Mouse (Mus musculus) brain, adult 2 months (tissue): Measurements from ENCODE around the gene Ankdd1a.

Experiments
- DNase-seq: peaks from one replicate; pipeline ENCODE4 v3.0.0; 2011; ENCODE audit warnings: low read depth, low spot score

Gene Ankdd1a

DNA sequence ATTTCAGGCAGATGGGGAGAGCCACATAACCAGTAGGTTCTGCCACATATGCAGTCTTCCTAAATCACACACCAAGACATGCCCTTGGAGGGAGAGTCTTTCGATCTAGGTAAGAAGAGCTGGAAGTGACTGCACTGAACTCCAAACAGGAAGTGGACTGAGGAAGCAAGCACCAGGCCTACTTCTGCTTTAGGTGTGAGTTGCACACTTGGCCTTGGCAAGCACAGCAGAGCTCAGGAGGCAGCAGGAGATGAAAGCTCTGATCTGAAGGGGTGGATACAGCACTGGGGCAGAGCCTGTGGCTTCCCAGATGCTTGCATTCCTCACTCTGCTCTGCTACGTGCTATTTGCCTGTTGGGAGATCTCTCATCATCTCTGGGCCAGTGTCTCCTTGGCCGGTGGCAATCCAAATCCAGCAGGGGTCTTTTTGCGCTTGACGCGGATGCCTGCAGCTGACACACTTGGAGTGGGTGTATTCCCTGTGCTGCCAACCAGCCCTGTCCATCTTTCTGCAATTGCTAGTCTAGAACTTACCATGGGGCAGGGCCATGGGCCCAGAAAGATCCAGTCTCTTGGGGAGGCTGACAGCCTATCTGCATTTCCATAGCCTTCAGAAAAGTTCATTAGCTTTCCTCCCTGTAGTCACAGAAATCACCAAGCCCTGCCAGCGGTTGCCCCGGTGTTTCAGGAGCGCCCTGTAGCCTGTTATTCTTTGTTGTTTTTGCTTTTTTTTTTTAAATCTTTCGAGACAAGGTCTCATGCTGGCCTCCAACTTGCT, 25.8 kb upstream of the Ankdd1a start:
- peak; percentile 38 for DNase-seq

DNA sequence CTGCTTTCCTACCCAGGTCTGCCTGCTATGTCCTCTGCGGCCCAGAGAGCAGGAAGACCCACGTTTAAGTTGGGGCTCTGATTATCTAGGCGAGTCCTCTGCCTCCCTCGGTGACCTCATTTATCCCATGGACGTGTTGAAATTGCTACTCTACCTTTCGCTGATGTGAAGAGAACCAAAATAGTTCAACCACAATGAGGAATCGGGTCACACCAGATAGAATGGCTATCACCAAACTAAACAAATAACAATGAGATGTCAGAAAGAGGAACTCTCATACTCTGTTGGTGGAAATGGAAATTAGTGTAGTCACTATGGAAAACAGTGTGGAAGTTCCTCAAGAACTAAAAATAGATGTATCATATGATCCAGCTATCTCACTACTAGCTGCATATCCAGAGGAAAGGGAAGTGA, 22.1 kb upstream of the Ankdd1a start:
- no peak for DNase-seq

DNA sequence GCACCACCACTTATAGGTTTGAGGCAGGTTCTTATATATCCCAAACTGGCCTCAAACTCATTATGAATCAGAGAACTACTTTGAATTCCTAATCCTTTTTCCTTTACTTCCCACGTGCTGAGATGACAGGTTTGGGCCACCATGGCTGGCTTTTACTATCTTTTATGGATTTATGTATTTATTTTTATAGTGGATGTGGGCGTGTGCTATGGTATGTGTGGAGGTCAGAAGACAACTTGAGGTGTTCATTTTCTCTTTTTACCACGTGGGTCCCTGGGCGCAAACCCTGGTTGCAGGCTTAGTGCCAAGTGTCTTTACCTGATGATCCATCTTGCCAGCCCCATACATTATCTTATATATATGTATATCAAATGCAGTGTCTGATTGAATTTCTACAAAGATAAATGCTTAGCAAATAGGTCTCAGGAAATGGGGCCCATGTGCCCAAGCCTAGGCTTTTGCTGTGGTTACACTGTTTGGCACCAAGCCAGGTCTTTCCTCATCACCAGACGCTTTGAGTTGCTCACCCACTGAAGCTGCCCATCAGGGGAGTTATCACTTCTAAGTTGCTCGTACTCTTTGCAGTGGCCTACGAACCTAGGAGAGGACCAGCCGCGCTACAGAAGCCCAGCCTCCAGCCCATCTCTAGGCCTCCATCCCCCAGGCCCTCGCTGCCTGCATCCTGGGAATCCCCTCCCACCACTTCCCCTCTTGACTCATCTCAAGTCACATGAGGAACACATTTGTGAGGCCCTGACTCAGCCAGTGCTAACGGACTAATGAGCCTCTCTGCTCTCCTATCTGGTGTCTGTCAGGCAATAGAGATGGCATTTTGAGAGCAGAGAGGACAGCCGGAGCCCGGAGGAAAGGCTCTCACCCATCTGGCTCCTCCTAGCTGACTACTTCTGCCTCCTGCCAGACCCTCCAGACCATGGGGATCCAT, 21.4 kb upstream of the Ankdd1a start:
- DNase-seq: peak; percentile 84

DNA sequence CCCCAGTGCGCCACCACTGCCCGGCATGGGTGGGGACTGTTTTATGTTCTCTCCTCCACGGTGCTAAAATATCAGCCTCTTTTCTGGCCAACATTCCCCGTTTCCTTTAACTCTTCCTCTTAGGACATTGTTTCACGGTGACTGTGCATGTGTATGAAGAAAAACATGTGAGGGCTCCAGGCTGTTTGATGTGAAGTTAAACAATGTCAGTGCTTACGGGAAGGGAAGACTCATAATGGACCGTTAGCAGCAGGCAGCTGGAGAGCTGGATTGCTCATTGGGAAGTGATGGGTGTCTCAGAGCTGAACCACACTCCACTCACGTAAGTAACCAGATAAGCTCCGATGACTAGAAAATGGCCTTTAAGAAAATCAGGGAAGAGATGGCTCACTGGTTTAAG, 19.7 kb upstream of the Ankdd1a start:
- DNase-seq: no peak

DNA sequence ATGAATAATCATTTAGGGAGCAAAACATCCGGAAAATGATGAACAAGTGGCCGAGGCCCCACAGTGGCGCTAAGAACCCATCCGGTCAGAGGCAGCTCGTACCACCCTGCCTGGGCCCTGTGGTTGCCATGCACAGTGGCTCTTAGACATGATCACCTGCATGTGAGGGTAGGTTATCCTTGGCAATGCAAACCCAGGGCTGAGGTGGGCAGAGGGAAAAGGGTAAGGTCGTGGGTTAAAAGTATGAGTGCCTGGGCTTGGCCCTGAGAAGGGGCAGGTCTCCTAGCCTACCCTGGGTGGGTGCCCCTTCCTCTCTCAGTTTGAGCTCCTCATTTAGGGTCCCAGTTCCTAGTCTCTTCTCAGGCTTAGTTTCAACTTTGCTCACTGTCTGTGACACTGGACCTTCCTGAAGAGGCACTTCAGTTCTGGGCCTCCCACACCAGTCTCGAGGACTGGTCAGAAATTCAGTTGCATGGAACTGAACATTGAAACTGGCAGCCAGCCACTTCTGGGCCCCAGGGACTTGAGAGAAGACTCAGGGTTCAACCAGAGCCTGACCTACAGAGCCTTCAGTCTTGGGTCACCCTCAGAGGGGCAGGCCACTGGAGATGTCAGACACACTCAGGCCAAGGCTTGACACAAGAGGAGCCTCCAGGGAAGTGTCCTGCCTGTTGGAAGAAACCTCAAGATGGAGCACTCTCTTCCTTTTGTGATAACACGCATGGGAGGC, 18.1 kb upstream of the Ankdd1a start:
- no peak for DNase-seq

DNA sequence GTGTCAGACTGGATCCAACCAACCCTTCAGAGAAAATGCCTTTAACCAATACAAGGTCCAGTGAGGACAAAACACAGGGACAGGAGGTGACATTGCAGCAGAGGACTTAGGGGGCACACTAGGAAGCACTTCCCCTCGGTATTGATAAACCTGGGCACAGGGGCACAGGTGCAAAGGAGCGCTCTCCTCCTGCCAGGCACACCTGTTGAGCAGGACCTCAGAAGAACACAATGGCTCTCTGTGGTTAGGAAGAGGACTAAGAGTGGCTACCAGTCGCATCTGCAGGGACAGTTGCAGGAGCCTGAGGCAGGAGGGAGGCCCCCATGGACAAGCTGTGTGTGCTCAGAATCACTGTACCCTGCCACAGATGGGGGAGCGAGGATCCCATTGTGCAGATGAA, 16.5 kb upstream of the Ankdd1a start:
- no peak for DNase-seq

DNA sequence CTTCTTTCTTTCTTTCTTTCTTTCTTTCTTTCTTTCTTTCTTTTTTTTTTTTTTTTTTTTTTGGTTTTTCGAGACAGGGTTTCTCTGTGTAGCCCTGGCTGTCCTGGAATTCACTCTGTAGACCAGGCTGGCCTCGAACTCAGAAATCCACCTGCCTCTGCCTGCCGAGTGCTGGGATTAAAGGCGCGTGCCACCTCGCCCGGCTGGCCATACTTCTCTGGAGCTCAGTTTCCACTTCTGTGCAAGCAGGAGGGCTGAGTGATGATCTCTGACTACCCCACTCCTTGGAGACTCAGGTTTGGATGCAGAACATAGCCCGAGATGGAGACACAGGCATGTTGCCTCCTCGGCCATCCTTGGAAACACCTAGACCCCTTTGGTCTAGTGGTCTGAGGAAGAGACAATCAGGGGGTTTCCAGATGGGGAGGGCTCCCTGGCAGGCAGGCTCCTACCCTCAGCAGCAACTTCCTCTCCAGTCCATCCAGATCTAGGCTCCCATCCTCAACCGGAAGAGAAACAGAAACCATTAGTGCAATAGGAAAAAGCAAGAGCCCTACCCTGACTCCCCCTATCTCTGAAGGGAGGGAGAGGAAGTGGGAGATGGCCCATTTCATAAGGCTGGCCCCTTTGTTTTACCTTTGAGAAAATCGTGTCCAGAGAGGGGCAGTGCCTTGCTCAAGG, 15.9 kb upstream of the Ankdd1a start:
- no peak for DNase-seq

DNA sequence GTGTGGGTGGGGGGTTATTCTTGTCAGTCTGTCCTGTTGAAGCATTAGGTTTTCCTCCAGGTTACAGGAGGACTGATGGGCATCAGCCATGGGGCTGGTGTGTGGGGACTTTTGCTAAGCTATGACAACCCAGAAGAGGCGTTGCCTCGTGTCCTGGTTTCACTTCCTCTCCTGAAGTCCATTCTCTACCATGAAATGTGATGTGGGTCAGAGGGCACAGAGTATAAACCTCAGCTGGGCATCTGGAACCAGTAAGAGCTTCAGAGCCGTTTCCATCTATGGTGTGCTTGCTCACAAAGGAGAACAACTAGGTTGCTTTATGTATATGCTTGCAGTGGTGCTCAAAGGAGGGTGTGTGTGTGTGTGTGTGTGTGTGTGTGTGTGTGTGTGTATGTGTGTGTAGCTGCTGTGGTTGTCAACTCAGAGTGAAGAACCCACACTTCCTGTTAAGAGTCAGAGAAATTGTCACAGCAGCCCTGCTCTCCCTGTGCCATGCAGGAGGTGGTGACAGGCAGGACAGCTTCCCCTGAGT, 15.3 kb upstream of the Ankdd1a start:
- DNase-seq: no peak

DNA sequence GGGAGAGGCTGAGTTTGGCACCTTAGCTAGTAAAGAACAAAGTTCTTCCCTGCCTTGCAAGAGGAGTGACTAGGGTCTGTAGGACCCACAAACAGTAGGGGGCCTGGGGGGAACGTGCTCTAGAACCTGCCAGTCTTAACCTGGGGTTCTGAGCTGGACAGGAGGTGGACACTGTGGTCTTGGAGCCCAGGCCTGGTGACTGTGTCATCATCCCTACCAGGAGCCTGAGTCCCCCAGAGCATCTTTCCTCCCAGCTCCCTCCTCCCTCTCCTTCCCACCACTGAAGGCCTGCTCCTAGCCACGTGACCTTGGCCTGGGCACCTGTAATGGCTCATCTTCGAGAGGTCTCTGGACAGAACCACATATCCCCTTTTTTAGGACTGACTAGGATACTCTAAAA, 14.1 kb upstream of the Ankdd1a start:
- no peak for DNase-seq

DNA sequence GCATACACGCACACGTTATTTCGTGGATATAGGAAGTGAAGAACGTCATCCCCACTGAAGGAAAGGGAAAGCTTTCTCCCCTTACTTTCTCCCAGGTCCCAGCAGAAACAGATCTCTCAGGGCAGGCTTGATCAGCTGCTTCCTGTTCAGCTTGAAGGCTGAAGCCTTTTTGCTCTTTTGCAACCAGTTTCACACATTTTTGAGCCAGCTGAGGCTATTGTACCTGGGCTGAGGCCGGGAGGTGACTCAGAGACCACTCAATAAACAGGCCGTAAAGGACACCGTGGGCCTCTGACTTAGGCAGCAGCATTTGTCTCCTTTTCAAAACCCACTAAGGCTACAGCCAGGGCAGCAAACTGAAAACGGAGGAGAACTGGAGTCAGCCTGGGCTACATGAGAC, 13.0 kb upstream of the Ankdd1a start:
- DNase-seq: no peak

DNA sequence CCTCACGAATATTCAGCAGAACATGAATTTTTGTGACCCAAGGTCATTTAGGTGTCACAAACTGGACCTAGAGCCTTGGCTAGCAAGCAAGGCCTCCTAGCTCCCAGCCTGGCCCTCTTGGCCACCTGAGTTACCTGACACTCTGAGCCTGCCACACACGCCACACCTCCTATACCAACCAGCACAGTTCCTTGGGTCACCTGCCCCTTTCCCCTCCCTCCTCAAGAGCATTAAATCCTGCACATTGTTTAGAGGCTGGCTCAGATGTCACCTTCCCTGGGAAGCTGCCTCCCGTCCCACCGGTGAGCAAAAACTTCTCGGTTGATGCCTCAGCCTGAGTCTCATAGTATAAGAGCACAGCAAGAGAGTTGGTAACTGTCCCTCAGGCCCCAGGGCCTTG, 11.3 kb upstream of the Ankdd1a start:
- DNase-seq: no peak

DNA sequence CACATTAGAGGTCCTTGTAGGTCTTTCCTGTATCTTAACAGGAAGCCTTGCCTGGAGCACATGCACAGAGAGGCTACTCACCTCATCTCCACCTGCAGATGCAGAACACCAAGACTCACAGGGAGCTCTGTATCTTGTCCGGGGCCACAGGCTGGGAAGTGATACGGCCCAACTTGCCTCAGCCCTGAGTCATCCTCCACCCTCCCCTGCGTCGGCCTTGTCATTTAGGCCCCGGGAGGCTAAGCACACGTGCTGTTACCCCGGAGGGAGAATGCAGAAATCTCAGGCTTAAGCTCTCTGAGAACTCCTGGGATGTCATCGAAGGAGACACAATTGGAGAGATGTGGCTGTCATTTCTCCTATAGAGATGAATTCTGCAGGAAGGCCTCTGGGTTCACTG, 9.7 kb upstream of the Ankdd1a start:
- no peak for DNase-seq

DNA sequence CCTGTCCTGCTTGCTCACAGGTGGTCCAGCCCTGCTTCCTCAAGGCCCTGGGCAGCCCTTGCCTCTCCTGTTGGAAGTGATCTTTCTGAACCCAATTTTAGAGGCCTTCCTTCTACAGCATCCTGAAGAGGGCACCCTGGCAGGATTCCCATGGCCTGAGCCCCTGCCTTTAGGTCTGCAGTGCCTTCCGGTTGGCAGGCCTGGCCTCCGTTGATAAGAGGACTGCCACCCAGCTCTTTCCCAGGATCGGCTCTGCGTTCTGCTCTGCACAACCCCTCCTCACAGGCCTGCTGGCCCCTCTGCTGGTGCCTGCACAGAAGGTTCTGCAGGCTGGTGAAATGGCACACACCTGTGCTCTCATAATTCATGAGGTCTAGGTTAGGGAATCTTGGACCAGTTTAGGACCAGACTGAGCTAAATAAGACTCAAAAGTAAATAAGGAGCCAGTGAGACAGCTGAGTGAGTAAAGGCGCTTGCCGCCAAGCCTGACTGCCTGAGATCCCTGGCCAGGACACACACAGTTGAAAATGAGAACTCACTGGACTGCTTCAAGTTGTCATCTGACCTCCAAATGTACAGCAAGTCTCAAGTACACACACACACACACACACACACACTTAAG, 8.5 kb upstream of the Ankdd1a start:
- no peak for DNase-seq

DNA sequence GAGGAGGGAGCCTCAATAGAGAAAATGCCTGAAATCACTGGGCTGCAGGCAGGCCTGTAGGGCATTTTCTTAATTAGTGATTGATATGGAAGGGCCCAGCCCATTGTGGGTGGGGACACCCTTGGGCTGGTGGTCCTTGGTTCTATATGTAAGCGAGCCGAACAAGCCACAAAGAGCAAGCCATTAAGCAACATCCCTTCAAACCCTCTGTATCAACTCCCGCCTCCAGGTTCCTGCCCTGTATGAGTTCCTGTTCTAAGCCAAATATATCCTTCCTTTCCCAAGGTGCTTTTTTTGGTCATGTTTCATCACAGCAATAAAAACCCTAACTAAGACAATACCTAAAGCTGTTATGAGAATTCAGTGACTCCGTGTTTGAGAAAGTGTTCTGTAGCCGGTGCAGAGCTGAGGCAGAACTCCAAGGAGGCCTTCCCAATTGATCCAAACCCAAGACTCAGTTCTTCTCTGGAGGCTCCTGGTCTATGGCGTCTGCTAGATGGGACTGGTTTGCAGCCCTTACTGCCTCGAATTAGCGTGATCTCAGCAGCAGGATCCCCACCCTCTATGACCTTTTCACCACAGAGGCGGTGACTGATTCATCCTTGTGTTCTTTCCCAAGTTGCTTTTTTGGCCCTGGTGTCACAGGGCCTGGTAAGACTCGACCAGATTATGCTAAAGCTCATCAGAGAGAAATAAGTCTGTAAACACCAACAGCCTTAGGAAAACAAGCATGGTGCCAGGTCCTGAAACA, 5.6 kb upstream of the Ankdd1a start:
- DNase-seq: no peak

DNA sequence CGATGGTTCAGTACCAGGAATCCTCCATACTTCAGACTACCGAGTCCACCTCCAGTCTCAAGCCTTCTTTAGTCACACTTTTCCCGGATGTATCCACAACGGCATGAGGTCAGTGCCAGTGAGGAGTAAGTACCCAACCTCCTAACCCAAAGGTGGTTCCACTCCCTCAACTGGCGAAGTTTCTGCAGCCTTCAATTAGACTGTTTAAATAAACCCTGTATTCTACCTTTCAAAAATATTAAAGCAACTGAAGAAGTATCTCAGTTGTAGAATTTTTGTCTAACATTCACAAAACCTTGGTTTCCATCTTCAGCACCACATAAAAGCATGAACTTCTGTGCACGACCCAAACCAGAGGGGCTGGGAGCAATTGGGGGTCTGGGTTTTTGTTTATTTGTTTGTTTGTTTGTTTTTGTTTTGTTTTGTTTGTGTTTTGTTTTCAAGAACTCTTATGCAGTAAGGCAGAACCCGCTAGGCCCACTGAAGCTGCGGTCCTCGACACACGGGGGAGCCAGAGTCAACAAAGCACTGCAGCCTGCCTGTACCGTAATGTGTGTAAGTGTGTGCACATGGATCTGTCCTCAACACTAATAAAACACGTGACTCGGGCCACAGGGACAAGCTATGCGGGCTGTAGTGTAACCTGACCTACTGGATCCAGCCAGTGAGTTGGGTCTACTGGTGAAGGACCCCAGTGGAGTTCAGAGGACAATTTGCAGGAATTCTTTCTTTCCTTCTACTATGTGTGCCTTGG, 3.8 kb upstream of the Ankdd1a start:
- DNase-seq: peak; percentile 92

DNA sequence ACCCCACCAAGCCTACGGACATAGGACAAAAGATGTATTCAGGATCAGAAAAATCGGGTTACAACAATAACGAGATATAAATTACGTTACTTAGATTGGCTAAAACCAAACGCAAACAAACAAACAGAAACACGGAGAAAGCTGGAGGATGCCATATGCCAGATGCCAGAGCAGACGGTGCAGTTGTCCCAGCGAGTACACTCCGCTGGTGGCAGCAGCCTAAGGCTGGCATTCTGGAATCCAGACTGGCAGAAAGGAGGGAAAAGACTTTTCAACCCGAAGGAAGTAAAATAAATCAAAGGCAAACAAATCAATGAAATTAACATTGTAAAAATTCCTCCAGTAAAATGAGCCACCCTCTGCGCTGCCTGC, 498 bp upstream of the Ankdd1a start:
- peak; percentile 71 for DNase-seq

DNA sequence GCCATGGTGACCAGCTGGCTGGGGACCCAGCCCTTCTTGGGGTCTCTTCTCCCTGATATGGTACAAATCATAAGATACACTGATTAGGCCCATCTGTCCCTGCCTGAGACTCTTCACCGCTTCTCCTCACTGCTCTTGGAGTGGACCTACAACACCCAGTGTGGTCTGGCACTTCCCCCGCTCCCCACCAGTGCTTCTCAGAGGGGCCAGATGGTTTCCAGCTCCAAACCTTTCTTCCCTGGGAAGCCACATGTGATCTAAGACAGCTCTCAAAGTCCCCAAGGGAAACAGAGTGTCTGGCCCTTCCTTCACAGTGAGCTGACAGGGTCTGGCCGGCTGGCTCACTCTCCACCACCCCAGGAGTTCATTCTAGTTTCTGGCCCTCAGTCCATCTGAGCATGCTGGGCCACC, 5.1 kb downstream of the Ankdd1a start:
- DNase-seq: peak; percentile 68

DNA sequence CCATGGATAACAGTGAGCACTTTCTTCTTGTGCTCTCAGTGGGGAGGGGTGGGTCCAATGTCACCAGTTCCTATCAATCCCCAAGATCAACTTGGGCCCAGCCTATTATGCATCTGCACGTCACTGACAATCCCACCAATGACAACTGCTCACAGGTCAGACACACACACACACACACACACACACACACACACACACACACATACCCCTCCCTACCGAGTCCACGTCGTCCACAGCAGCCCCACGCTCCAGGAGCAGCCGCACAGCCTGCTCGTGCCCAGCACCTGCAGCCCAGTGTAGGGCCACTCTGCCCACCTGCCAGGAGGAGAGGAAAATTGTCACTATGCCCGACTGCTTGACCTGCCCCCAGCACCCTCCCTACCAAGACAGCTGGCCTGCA, 5.6 kb downstream of the Ankdd1a start:
- peak; percentile 16 for DNase-seq

DNA sequence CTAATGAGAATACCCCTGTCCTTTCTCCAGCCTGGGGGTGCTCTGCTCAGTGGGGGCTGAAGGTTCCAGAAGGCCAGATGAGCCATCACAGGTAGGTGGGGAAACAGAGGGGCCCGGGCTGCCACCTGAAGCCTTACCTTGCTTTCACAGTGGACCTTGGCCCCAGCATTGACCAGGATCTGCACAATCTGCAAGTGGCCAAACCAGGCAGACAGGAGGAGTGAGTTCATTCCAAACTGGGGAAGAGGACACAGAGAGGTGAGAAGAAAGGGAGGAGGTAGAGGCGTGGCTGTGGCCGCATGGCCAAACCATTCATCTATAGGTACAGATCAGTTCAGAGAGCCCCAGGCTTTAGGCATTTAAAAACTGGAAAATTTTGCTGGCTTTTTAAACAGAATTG, 7.5 kb downstream of the Ankdd1a start:
- no peak for DNase-seq
